Mouse (Mus musculus): ENCODE data around the gene Agmat. TPM values are rescaled to one million over a fixed set of nuclear protein-coding genes. Genes with fewer than 3 reads are reported as not detected.
A peak's percentile ranks its signal among the peaks of the same experiment; 100 is the strongest.
"Not testable (repeated sequence)": the region's sequence is repeated elsewhere in the genome, so short reads cannot be mapped to it uniquely, and the experiment has no call there.

Gene Agmat
- total RNA-seq, 1 experiment from 2014 or later = 45.1 TPM

GRCm38 (mm10) chr4:141735206-141735560 is 11.3 kb upstream of the Agmat start:
- no peak for DNase-seq

DNA sequence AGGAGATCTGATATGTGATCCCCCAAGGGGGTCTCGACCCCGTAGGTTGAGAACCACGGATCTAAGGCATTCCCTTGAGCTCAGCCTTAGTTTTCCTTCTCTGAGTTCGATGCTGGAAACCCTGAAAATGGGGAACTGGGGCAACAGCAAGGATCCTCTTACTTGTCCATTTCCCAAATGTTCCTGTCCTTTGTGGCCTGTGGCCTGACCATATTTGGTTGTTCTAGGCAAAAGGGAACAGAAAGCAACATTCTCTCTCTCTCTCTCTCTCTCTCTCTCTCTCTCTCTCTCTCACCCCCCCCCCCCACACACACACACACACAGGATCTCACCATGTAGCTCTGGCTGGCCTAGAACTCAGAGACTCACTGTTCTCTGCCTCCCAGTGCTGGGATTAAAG is 9.6 kb upstream of the Agmat start:
- DNase-seq = no peak

GRCm38 (mm10) chr4:141738015-141738414 is 8.5 kb upstream of the Agmat start:
- no peak for DNase-seq

DNA sequence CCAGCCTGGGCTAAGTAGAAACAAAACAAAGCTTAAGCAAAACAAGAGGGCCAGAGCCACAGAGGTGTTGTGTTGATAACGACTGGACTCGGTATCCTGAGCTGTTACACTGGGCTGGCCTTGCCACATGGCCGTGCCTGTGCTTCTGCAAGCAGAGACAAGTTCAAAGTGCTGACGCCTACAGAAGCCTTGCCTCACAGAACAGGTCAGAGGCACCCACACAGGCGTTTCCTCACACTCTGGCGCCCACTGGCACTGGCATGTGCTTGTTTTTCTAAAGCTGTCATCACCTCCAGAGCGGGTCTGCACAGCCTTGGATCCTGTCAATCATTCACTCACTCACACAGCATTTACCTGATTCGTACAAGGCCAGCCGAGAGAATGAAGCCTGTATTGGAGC is 4.6 kb upstream of the Agmat start:
- DNase-seq = no peak

- DNase-seq = no peak
Observed at GRCm38 (mm10) chr4:141742381-141742780, 4.1 kb upstream of the Agmat start.

- peak; percentile 68 for DNase-seq
Observed at GRCm38 (mm10) chr4:141749557-141749956, 3.1 kb downstream of the Agmat start.

DNA sequence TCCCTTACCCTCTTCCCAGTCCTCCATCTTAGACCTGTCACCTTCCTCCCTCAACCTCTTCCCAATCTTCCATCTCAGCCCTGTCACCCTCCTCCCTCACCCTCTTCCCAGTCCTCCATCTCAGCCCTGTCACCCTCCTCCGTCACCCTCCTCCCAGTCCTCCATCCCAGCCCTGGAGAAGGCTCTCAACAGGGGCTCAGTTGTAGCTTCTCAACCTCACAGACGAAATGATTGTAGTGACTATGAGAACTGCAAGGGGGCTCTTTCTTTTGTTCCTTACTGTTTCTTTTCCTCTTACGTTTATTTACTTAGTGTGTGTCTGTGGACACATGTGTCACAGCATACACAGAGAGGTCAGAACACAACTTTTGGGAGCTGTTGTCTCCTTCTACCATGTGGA is 4.4 kb downstream of the Agmat start:
- no peak for DNase-seq

DNA sequence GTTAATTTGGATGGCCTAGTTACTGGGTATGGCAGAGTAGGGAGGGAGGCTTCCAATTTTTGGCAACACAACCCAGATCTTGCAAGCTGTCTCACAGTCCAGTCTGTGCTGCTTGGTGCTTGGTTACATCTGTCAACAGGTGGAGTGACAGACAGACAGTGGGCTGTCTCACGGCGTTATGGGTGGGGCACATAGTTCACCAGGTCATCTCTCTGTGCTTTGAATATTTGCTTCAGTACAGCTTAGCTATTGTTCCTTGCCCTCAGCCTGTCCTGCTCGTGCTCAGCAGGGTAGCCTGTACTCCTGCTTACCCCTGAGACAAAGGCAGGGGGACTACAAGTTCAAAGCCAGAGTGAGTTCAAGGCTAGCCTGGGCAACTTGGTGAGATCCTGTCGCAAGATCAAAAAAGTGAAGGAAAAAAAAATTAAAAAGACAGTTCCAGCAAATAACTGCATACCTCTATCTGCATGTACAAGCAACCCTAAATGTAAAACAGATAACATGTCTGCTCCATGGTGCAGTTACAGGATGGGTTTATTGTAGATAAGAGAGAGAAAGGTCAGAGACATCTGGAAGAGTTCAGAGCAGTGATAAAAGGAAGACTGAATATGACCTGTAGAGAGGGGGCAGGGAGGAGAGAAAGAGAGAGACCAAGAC is 5.1 kb downstream of the Agmat start:
- DNase-seq = no peak

GRCm38 (mm10) chr4:141752076-141752421 is 5.6 kb downstream of the Agmat start:
- DNase-seq = no peak

GRCm38 (mm10) chr4:141755375-141755930 is 9.0 kb downstream of the Agmat start:
- DNase-seq = no peak

DNA sequence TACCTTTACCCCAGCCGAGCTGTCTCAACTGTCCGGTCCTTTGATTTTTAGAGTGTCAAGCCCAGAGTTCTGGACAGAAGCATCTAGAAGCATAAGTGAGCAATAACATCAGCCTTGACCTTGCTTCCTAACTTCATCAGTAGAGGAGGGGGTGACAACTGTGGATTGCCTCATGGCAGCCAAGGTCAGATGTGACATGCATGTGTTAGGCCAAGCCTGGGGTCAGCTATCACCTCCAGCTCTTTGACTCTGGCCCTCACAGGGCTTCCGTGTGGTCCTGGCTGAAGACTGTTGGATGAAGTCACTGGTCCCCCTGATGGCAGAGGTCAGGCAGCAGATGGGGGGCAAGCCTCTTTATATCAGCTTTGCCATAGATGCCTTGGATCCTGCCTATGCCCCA is 10.7 kb downstream of the Agmat start:
- no peak for DNase-seq

GRCm38 (mm10) chr4:141758874-141759542 is 12.5 kb downstream of the Agmat start:
- DNase-seq = no peak

GRCm38 (mm10) chr4:141760942-141761341 is 14.5 kb downstream of the Agmat start:
- no peak for DNase-seq

- no peak for DNase-seq
Observed at GRCm38 (mm10) chr4:141762102-141762598, 15.7 kb downstream of the Agmat start.

DNA sequence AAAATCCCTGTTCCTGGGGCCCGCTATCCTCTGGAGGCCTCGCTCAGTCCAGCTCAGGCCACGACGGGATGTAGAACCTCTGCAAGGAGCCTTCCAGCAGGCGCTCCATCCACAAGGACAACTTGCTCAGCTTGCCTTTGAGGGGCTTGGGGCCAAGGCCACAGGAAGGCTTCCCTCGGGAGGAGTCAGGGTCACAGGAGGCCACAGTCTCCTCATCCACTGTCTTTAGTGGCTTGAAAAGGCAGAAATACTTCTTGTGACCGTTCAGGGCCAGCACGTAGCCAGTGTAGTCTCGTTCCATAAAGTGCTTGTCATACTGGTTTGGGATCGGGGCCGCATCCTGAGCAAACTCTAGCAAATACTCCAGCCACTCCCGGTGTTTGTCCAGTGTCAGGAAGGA is 17.0 kb downstream of the Agmat start:
- DNase-seq = no peak

- DNase-seq = no peak
Observed at GRCm38 (mm10) chr4:141765008-141765407, 18.5 kb downstream of the Agmat start.

GRCm38 (mm10) chr4:141766316-141766667 is 19.8 kb downstream of the Agmat start:
- no peak for DNase-seq

DNA sequence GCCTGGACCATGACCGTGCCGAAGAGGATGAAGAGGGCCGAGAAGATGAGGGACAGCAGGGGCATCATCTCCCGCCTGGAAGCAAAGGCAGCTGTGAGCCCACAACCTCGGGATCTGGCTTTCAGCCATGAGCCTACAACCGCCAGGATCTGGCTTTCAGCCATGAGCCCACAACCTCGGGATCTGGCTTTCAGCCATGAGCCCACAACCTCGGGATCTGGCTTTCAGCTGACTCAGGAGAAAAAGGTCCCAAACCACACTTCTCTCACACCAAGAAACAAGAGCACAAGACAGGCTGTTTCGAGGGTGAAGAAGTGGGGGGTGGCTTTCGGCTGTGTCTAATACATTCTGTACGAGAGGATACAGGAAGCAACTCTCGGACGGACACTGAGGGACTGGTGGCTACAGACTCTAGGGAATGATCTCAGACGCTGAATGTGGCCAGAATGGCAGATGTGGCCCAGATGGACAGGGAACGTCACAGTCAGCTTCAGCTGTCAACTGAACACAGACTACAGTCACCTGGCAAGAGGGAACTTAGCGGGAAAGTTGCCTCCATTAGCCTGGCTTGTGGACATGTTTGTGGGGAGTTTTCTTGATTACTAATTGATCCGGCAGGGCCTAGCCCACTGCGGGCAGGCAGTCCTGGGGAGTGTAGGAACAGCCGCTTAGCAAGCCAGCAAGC is 20.3 kb downstream of the Agmat start:
- DNase-seq = no peak

GRCm38 (mm10) chr4:141767353-141768036 is 21.0 kb downstream of the Agmat start:
- DNase-seq = no peak

DNA sequence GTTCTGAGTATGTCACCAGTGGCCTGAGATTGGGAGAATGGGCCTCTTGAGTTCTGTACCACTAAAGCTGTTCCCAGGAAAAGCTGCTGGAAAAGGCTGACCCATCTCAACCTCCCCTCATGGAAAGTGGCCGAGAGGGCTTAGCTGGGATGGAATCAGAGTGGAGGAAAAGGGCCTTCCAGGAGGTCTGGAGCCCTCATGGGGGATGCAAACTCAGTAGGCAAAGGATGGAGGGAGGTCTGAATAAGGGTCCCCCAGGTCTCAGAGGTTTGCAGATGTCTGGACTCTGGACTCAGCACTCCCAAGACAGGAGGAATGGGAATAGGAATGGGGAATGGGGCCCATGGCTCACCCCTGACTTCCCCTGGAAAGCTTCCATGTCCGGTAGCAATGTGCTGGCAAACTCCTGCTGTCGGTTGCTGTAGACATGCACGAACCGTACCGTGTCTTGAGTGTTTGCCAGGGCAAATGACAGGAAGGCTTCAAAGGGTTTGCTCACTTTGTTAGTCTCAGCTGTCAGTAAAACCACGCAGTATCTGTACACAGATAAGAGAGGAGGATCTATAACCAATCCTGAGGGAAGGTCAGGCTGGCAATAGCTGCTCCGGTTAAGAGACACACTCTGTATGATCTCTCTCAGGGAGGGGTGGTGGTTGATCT is 23.2 kb downstream of the Agmat start:
- DNase-seq = no peak

DNA sequence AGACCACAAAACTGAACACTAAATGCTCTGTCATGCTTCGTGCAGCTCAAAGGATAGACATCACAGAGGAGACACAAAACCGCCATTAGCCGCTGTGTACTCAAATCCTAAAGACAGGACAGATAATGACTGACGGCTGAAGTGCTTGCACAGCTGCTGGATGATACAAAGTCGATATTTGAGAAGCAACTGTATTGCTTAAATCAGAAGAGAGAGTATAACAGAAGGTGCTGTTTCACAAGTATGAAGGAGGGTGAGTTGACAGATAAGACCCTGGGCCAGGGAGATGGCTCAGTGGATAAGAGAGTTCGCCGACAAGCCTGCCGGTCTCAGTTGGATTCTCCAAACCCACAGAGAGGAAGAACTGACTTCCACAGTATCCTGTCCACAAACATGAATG is 25.4 kb downstream of the Agmat start:
- no peak for DNase-seq

- DNase-seq = not testable (repeated sequence)
Observed at GRCm38 (mm10) chr4:141773019-141773418, 26.5 kb downstream of the Agmat start.
